Mouse (Mus musculus) C2C12 (cell line): ENCODE measurements at regions not wholly inside any gene's neighbourhood (a gene's known extent, or its start where the extent isn't known, plus 50 kb on each side); places are given as distances from the start of the nearest gene placed in this dataset.

Source experiments
- CEBPB ChIP-seq: IDR thresholded peaks from one replicate; pipeline ENCODE4 v1.6.1; 2011; ENCODE audit warnings: low read depth, mild to moderate bottlenecking, control low read depth, moderate library complexity
- CTCF ChIP-seq: IDR thresholded peaks from one replicate; pipeline ENCODE4 v1.5.1; 2011; ENCODE audit not compliant: control insufficient read depth, insufficient read depth, insufficient read length
- FOSL1 ChIP-seq: IDR thresholded peaks from one replicate; pipeline ENCODE4 v1.8.0; 2011; ENCODE audit warnings: mild to moderate bottlenecking, low read length; ENCODE audit not compliant: poor library complexity, insufficient read depth, severe bottlenecking
- MAX ChIP-seq: IDR thresholded peaks from one replicate; pipeline ENCODE4 v1.6.1; 2011; ENCODE audit warnings: mild to moderate bottlenecking, control low read depth
- MYOD1 ChIP-seq: IDR thresholded peaks from one replicate; pipeline ENCODE4 v1.6.1; 2011; ENCODE audit warnings: low read depth; ENCODE audit not compliant: control insufficient read depth, insufficient read length
- MYOG ChIP-seq: IDR thresholded peaks from one replicate; pipeline ENCODE4 v1.6.1; 2011; ENCODE audit not compliant: control insufficient read depth, insufficient read length; ENCODE audit errors: extremely low read depth
- USF1 ChIP-seq: IDR thresholded peaks from one replicate; pipeline ENCODE4 v1.6.1; 2011; ENCODE audit warnings: low read depth, mild to moderate bottlenecking, control low read depth, moderate library complexity

DNA sequence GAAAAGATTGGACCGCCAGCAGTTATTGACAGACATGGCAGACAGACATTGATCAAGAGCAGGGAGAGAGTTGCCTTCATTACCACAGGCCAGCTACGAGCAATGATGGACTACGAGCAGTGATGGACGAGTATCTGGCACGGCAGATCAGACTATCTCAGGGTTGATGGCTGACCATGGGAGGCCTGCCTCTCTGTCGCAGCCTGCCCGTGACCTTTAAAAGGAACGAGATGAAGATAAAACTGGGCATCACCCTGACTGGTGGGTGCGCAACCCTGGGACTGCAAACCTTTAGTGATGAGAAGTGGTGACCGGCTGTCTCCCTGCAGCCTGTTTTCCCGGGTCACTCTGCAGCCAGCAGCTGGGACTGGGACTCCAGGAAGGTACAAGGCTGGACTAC is 80.3 kb upstream of the 1700021F07Rik start:
- TF ChIP-seq CTCF (no peak), CEBPB (no peak), USF1 (no peak), MYOG (no peak), MAX (no peak), MYOD1 (no peak), FOSL1 (no peak)
